Mouse (Mus musculus) stomach, embryonic 15.5 days (tissue): ENCODE measurements at regions not wholly inside any gene's neighbourhood (a gene's known extent, or its start where the extent isn't known, plus 50 kb on each side); places are given as distances from the start of the nearest gene placed in this dataset.
A peak's percentile ranks its signal among the peaks of the same experiment; 100 is the strongest.

Experiments used
- ATAC-seq: fragments of 200-750 bp; cut with Nextera tagmentation; 2 replicates; pipeline ENCODE4 v1.8.0; 2017; ENCODE audit warnings: low read depth, moderate number of reproducible peaks, moderate TSS enrichment; ENCODE audit not compliant: insufficient read depth, low FRiP score
- H3K27ac ChIP-seq: fragments of 300-500 bp; sonication (generic); 2 replicates; pipeline ENCODE4 v1.5.1; 2015; ENCODE audit warnings: mild to moderate bottlenecking, inconsistent platforms
- H3K27me3 ChIP-seq: fragments of 300-500 bp; sonication (generic); replicated peaks from 2 replicates; pipeline ENCODE4 v1.6.1; 2015; ENCODE audit warnings: inconsistent platforms
- H3K36me3 ChIP-seq: fragments of 300-500 bp; sonication (generic); 2 replicates; pipeline ENCODE4 v1.6.1; 2015; ENCODE audit warnings: inconsistent platforms
- H3K4me1 ChIP-seq: fragments of 300-500 bp; sonication (generic); 2 replicates; pipeline ENCODE4 v1.6.1; 2015; ENCODE audit warnings: inconsistent platforms
- H3K4me2 ChIP-seq: fragments of 300-500 bp; sonication (generic); 2 replicates; pipeline ENCODE4 v1.6.1; 2015; ENCODE audit warnings: mild to moderate bottlenecking, inconsistent platforms
- H3K4me3 ChIP-seq: fragments of 300-500 bp; sonication (generic); replicated peaks from 2 replicates; pipeline ENCODE4 v1.5.1; 2015; ENCODE audit warnings: inconsistent platforms
- H3K9ac ChIP-seq: fragments of 300-500 bp; sonication (generic); 2 replicates; pipeline ENCODE4 v1.6.1; 2015; ENCODE audit warnings: inconsistent platforms
- H3K9me3 ChIP-seq: fragments of 300-500 bp; sonication (generic); 2 replicates; pipeline ENCODE4 v1.6.1; 2016; ENCODE audit warnings: inconsistent platforms
- WGBS: fragments of 180-500 bp; shearing (Covaris S2); methylation state at CpG from one replicate; pipeline ENCODE4 v1.1.7; 2015; 5-methylcytosine and 5-hydroxymethylcytosine counted together

- H3K9me3 ChIP-seq = no peaks in the 10 kb centered on the region
- H3K36me3 ChIP-seq = no peaks in the 10 kb centered on the region
- H3K4me3 ChIP-seq = no peak overlapping the region
- H3K9ac ChIP-seq = no peak overlapping the region
- H3K27me3 ChIP-seq = no peaks in the 10 kb centered on the region
- no peak overlapping the region for H3K27ac ChIP-seq
- peak; percentile 75 for ATAC-seq
- 35% methylated on average over 7 of the region's 7 CpGs for WGBS
- 0 out of 2 replicates have a peak, but pooled peaks cover 7% of the 10 kb centered on the region for H3K4me1 ChIP-seq
- H3K4me2 ChIP-seq = peak overlapping the region; percentile 14; the same call in 1 of the 2 replicates
Measured at GRCm38 (mm10) chr1:72963449-72963848, 52.3 kb downstream of the Tnp1 start.

- ATAC-seq = no peak
- H3K27ac ChIP-seq = no peak overlapping the region
- 0 out of 2 replicates have a peak, but pooled peaks cover 7% of the 10 kb centered on the region for H3K4me1 ChIP-seq
- H3K27me3 ChIP-seq = no peaks in the 10 kb centered on the region
- no peaks in the 10 kb centered on the region for H3K36me3 ChIP-seq
- H3K9ac ChIP-seq = no peak overlapping the region
- H3K4me2 ChIP-seq = no peak overlapping the region
- H3K4me3 ChIP-seq = no peak overlapping the region
- H3K9me3 ChIP-seq = no peaks in the 10 kb centered on the region
- 22% methylated on average over 4 of the region's 4 CpGs for WGBS
Measured at GRCm38 (mm10) chr1:72960241-72960653, 55.5 kb downstream of the Tnp1 start.

GRCm38 (mm10) chr1:72955387-72955786, 60.3 kb downstream of the Tnp1 start:
- WGBS = 63% methylated on average over 2 of the region's 2 CpGs
- H3K4me3 ChIP-seq = no peak overlapping the region

GRCm38 (mm10) chr1:72952896-72953295, 62.8 kb downstream of the Tnp1 start:
- peak; percentile 77 for ATAC-seq
- no peak overlapping the region for H3K4me2 ChIP-seq

More at GRCm38 (mm10) chr1:72955387-72955786, 60.3 kb downstream of the Tnp1 start:
- Histone ChIP-seq H3K9ac (no peak overlapping the region), H3K4me2 (no peak overlapping the region), H3K4me1 (no peaks in the 10 kb centered on the region), H3K9me3 (no peaks in the 10 kb centered on the region), H3K27me3 (no peaks in the 10 kb centered on the region), H3K36me3 (no peaks in the 10 kb centered on the region), H3K27ac (no peak overlapping the region)
- ATAC-seq = no peak

GRCm38 (mm10) chr1:72951802-72952201, 63.9 kb downstream of the Tnp1 start:
- H3K9me3 ChIP-seq = no peaks in the 10 kb centered on the region
- no peak overlapping the region for H3K9ac ChIP-seq
- H3K27ac ChIP-seq = no peak overlapping the region; the same call in 1 of the 2 replicates
- no peaks in the 10 kb centered on the region for H3K27me3 ChIP-seq
- H3K4me1 ChIP-seq = no peaks in the 10 kb centered on the region
- ATAC-seq = 0 out of 2 replicates have a peak, but pooled peaks have one; percentile 31
- no peak overlapping the region for H3K4me3 ChIP-seq
- no peaks in the 10 kb centered on the region for H3K36me3 ChIP-seq
- H3K4me2 ChIP-seq = no peak overlapping the region
- WGBS = 60% methylated on average over 7 of the region's 7 CpGs

More at GRCm38 (mm10) chr1:72952896-72953295, 62.8 kb downstream of the Tnp1 start:
- Histone ChIP-seq H3K9me3 (no peaks in the 10 kb centered on the region), H3K4me3 (no peak overlapping the region), H3K27me3 (no peaks in the 10 kb centered on the region), H3K36me3 (no peaks in the 10 kb centered on the region), H3K27ac (0 out of 2 replicates have a peak overlapping the region, but pooled peaks have one; percentile 16), H3K4me1 (no peaks in the 10 kb centered on the region), H3K9ac (no peak overlapping the region)
- 30% methylated on average over 6 of the region's 6 CpGs for WGBS

- Histone ChIP-seq H3K4me3 (no peak overlapping the region), H3K4me2 (no peak overlapping the region), H3K4me1 (0 out of 2 replicates have a peak, but pooled peaks cover under 1% of the 10 kb centered on the region), H3K27me3 (no peaks in the 10 kb centered on the region), H3K9me3 (no peaks in the 10 kb centered on the region), H3K27ac (no peak overlapping the region), H3K36me3 (no peaks in the 10 kb centered on the region), H3K9ac (no peak overlapping the region)
- WGBS = 87% methylated on average over 7 of the region's 7 CpGs
- no peak for ATAC-seq
Measured at GRCm38 (mm10) chr1:72951365-72951764, 64.3 kb downstream of the Tnp1 start.

- Histone ChIP-seq H3K36me3 (no peaks in the 10 kb centered on the region), H3K27ac (peak overlapping the region; percentile 42; the same call in 1 of the 2 replicates), H3K27me3 (no peaks in the 10 kb centered on the region), H3K9me3 (no peaks in the 10 kb centered on the region), H3K4me2 (no peak overlapping the region), H3K4me1 (peaks cover 11% of the 10 kb centered on the region), H3K9ac (no peak overlapping the region), H3K4me3 (no peak overlapping the region)
- no peak for ATAC-seq
- 16% methylated on average over 4 of the region's 4 CpGs for WGBS
Measured at GRCm38 (mm10) chr1:72946235-72946634, 69.5 kb downstream of the Tnp1 start.

GRCm38 (mm10) chr1:72945750-72946102, 70.0 kb downstream of the Tnp1 start:
- ATAC-seq = no peak
- WGBS = 16% methylated on average over 9 of the region's 9 CpGs
- peak overlapping the region; percentile 42 for H3K27ac ChIP-seq
- no peaks in the 10 kb centered on the region for H3K36me3 ChIP-seq
- no peak overlapping the region for H3K4me3 ChIP-seq
- H3K27me3 ChIP-seq = no peaks in the 10 kb centered on the region
- H3K4me1 ChIP-seq = peaks cover 11% of the 10 kb centered on the region
- H3K9me3 ChIP-seq = no peaks in the 10 kb centered on the region
- H3K9ac ChIP-seq = no peak overlapping the region
- peak overlapping the region; percentile 44 for H3K4me2 ChIP-seq

- H3K9me3 ChIP-seq = no peaks in the 10 kb centered on the region
- H3K9ac ChIP-seq = no peak overlapping the region
- WGBS = 12% methylated on average over 21 of the region's 21 CpGs
- H3K4me2 ChIP-seq = peak overlapping the region; percentile 44
- H3K4me3 ChIP-seq = no peak overlapping the region
- H3K4me1 ChIP-seq = peaks cover 11% of the 10 kb centered on the region
- no peaks in the 10 kb centered on the region for H3K36me3 ChIP-seq
- ATAC-seq = peak; percentile 77
- H3K27me3 ChIP-seq = no peaks in the 10 kb centered on the region
- peak overlapping the region; percentile 42 for H3K27ac ChIP-seq
Measured at GRCm38 (mm10) chr1:72944805-72945749, 70.4 kb upstream of the Igfbp5 start.

GRCm38 (mm10) chr1:72944221-72944620, 69.5 kb upstream of the Igfbp5 start:
- no peaks in the 10 kb centered on the region for H3K36me3 ChIP-seq
- ATAC-seq = no peak
- H3K27me3 ChIP-seq = no peaks in the 10 kb centered on the region
- no peak overlapping the region for H3K4me3 ChIP-seq
- 36% methylated on average over 3 of the region's 3 CpGs for WGBS
- H3K4me1 ChIP-seq = peaks cover 11% of the 10 kb centered on the region
- no peaks in the 10 kb centered on the region for H3K9me3 ChIP-seq
- H3K27ac ChIP-seq = peak overlapping the region; percentile 42
- no peak overlapping the region for H3K4me2 ChIP-seq
- H3K9ac ChIP-seq = no peak overlapping the region

GRCm38 (mm10) chr1:72943082-72943481, 68.4 kb upstream of the Igfbp5 start:
- 83% methylated on average over 1 of the region's 1 CpGs for WGBS
- no peak for ATAC-seq
- H3K4me3 ChIP-seq = no peak overlapping the region
- H3K9ac ChIP-seq = no peak overlapping the region
- H3K27ac ChIP-seq = no peak overlapping the region
- no peaks in the 10 kb centered on the region for H3K9me3 ChIP-seq
- H3K27me3 ChIP-seq = no peaks in the 10 kb centered on the region
- no peak overlapping the region for H3K4me2 ChIP-seq
- H3K36me3 ChIP-seq = no peaks in the 10 kb centered on the region
- peaks cover 11% of the 10 kb centered on the region for H3K4me1 ChIP-seq

- Histone ChIP-seq H3K27me3 (no peaks in the 10 kb centered on the region), H3K4me1 (peaks cover 11% of the 10 kb centered on the region), H3K9me3 (no peaks in the 10 kb centered on the region), H3K4me3 (no peak overlapping the region), H3K4me2 (no peak overlapping the region), H3K36me3 (no peaks in the 10 kb centered on the region), H3K27ac (no peak overlapping the region), H3K9ac (no peak overlapping the region)
- 77% methylated on average over 9 of the region's 9 CpGs for WGBS
- no peak for ATAC-seq
Measured at GRCm38 (mm10) chr1:72942351-72942750, 67.7 kb upstream of the Igfbp5 start.
